Mouse (Mus musculus) kidney, embryonic 16.5 days (tissue): ENCODE measurements around the gene F830045P16Rik. TPM values are rescaled to one million over a fixed set of nuclear protein-coding genes. Genes with fewer than 3 reads are reported as not detected.

Experiments used
- ATAC-seq: fragments of 200-750 bp; cut with Nextera tagmentation; 2 replicates; pipeline ENCODE4 v1.8.0; 2017; ENCODE audit warnings: moderate TSS enrichment; ENCODE audit not compliant: low FRiP score, low TSS enrichment
- H3K27ac ChIP-seq: fragments of 300-500 bp; sonication (generic); 2 replicates; pipeline ENCODE4 v1.5.1; 2014; ENCODE audit warnings: low read length
- H3K27me3 ChIP-seq: fragments of 300-500 bp; sonication (generic); 2 replicates; pipeline ENCODE4 v1.6.1; 2014; ENCODE audit warnings: low read length, control low read depth, mixed read lengths; ENCODE audit not compliant: insufficient read depth
- H3K36me3 ChIP-seq: fragments of 300-500 bp; sonication (generic); 2 replicates; pipeline ENCODE4 v1.6.1; 2014; ENCODE audit warnings: low read length, control low read depth, mixed read lengths; ENCODE audit not compliant: insufficient read depth
- H3K4me1 ChIP-seq: fragments of 300-500 bp; sonication (generic); 2 replicates; pipeline ENCODE4 v1.6.1; 2014; ENCODE audit warnings: low read length, control low read depth, mixed read lengths; ENCODE audit not compliant: insufficient read depth
- H3K4me2 ChIP-seq: fragments of 300-500 bp; sonication (generic); replicated peaks from 2 replicates; pipeline ENCODE4 v1.6.1; 2014; ENCODE audit warnings: low read depth, low read length
- H3K4me3 ChIP-seq: fragments of 300-500 bp; sonication (generic); 2 replicates; pipeline ENCODE4 v1.5.1; 2014; ENCODE audit warnings: mild to moderate bottlenecking, low read length
- H3K9ac ChIP-seq: fragments of 300-500 bp; sonication (generic); replicated peaks from 2 replicates; pipeline ENCODE4 v1.6.1; 2014; ENCODE audit warnings: low read length
- H3K9me3 ChIP-seq: fragments of 300-500 bp; sonication (generic); 2 replicates; pipeline ENCODE4 v1.6.1; 2016; ENCODE audit warnings: low read length, control low read depth
- WGBS: fragments of 180-500 bp; shearing (Covaris S2); extraction: QIAGEN DNeasy Blood & Tissue Kit; methylation state at CpG from one replicate; pipeline ENCODE4 v1.1.7; 2014; 5-methylcytosine and 5-hydroxymethylcytosine counted together
- polyA plus RNA-seq: library from polyadenylated mRNA; unstranded; fragments of >200 nt; fragmentation: Nextera tagmentation; extraction: Ambion mirVana; gene quantifications from 2 replicates; pipeline ENCODE4 v1.2.1, GENCODE M21; 2015

Gene F830045P16Rik
- polyA plus RNA-seq, 1 experiment from 2014 or later = not detected

GRCm38 (mm10) chr2:129549537-129550135, 13.2 kb upstream of the F830045P16Rik start:
- Histone ChIP-seq H3K27me3 (no peaks in the 10 kb centered on the region), H3K9me3 (no peaks in the 10 kb centered on the region), H3K4me1 (no peaks in the 10 kb centered on the region), H3K9ac (no peak overlapping the region), H3K4me3 (no peak overlapping the region), H3K36me3 (no peaks in the 10 kb centered on the region), H3K27ac (no peak overlapping the region), H3K4me2 (no peak overlapping the region)
- WGBS = 39% methylated on average over 9 of the region's 9 CpGs
- no peak for ATAC-seq

GRCm38 (mm10) chr2:129546772-129547171, 10.4 kb upstream of the F830045P16Rik start:
- no peak overlapping the region for H3K4me2 ChIP-seq
- H3K9ac ChIP-seq = no peak overlapping the region
- no peaks in the 10 kb centered on the region for H3K4me1 ChIP-seq
- no peak for ATAC-seq
- no peak overlapping the region for H3K4me3 ChIP-seq
- WGBS = 40% methylated on average over 3 of the region's 3 CpGs
- no peaks in the 10 kb centered on the region for H3K36me3 ChIP-seq
- H3K27ac ChIP-seq = no peak overlapping the region
- H3K9me3 ChIP-seq = no peaks in the 10 kb centered on the region
- H3K27me3 ChIP-seq = no peaks in the 10 kb centered on the region

GRCm38 (mm10) chr2:129545596-129545995, 9.2 kb upstream of the F830045P16Rik start:
- Histone ChIP-seq H3K27ac (no peak overlapping the region), H3K27me3 (no peaks in the 10 kb centered on the region), H3K9ac (no peak overlapping the region), H3K4me3 (no peak overlapping the region), H3K4me1 (no peaks in the 10 kb centered on the region), H3K9me3 (no peaks in the 10 kb centered on the region), H3K4me2 (no peak overlapping the region), H3K36me3 (no peaks in the 10 kb centered on the region)
- ATAC-seq = no peak
- WGBS = 73% methylated on average over 7 of the region's 7 CpGs

- H3K27ac ChIP-seq = no peak overlapping the region
- WGBS = 89% methylated on average over 3 of the region's 3 CpGs
- H3K36me3 ChIP-seq = no peaks in the 10 kb centered on the region
- no peaks in the 10 kb centered on the region for H3K4me1 ChIP-seq
- no peaks in the 10 kb centered on the region for H3K27me3 ChIP-seq
- no peak overlapping the region for H3K9ac ChIP-seq
- H3K9me3 ChIP-seq = no peaks in the 10 kb centered on the region
- H3K4me3 ChIP-seq = no peak overlapping the region
- 0 out of 2 replicates have a peak, but pooled peaks have one; percentile 10 for ATAC-seq
- no peak overlapping the region for H3K4me2 ChIP-seq
Measured at GRCm38 (mm10) chr2:129544919-129545318, 8.5 kb upstream of the F830045P16Rik start.

GRCm38 (mm10) chr2:129544448-129544847, 8.0 kb upstream of the F830045P16Rik start:
- peak; percentile 77 for ATAC-seq
- no peaks in the 10 kb centered on the region for H3K36me3 ChIP-seq
- H3K27me3 ChIP-seq = no peaks in the 10 kb centered on the region
- H3K4me3 ChIP-seq = no peak overlapping the region
- 59% methylated on average over 4 of the region's 4 CpGs for WGBS
- no peak overlapping the region for H3K4me2 ChIP-seq
- H3K4me1 ChIP-seq = no peaks in the 10 kb centered on the region
- H3K9ac ChIP-seq = no peak overlapping the region
- no peak overlapping the region for H3K27ac ChIP-seq
- H3K9me3 ChIP-seq = no peaks in the 10 kb centered on the region

GRCm38 (mm10) chr2:129540036-129540435, 3.6 kb upstream of the F830045P16Rik start:
- ATAC-seq = no peak
- H3K4me1 ChIP-seq = peaks cover 17% of the 10 kb centered on the region
- no peak overlapping the region for H3K9ac ChIP-seq
- no peaks in the 10 kb centered on the region for H3K36me3 ChIP-seq
- no peak overlapping the region for H3K4me3 ChIP-seq
- no peak overlapping the region for H3K4me2 ChIP-seq
- 73% methylated on average over 3 of the region's 3 CpGs for WGBS
- H3K27ac ChIP-seq = no peak overlapping the region
- no peaks in the 10 kb centered on the region for H3K27me3 ChIP-seq
- no peaks in the 10 kb centered on the region for H3K9me3 ChIP-seq

GRCm38 (mm10) chr2:129539175-129539574, 2.8 kb upstream of the F830045P16Rik start:
- H3K4me3 ChIP-seq = no peak overlapping the region
- H3K27me3 ChIP-seq = no peaks in the 10 kb centered on the region
- H3K4me1 ChIP-seq = peaks cover 20% of the 10 kb centered on the region
- ATAC-seq = no peak
- no peaks in the 10 kb centered on the region for H3K9me3 ChIP-seq
- no peak overlapping the region for H3K4me2 ChIP-seq
- no peak overlapping the region for H3K27ac ChIP-seq
- no peaks in the 10 kb centered on the region for H3K36me3 ChIP-seq
- H3K9ac ChIP-seq = no peak overlapping the region
- 27% methylated on average over 4 of the region's 4 CpGs for WGBS

GRCm38 (mm10) chr2:129537926-129538325, 1.5 kb upstream of the F830045P16Rik start:
- WGBS = 66% methylated on average over 4 of the region's 4 CpGs
- Histone ChIP-seq H3K9me3 (no peaks in the 10 kb centered on the region), H3K27ac (no peak overlapping the region), H3K36me3 (no peaks in the 10 kb centered on the region), H3K9ac (no peak overlapping the region), H3K4me2 (no peak overlapping the region), H3K27me3 (no peaks in the 10 kb centered on the region), H3K4me1 (peaks cover 20% of the 10 kb centered on the region), H3K4me3 (no peak overlapping the region)
- no peak for ATAC-seq

GRCm38 (mm10) chr2:129537360-129537759, 958 bp upstream of the F830045P16Rik start:
- H3K4me2 ChIP-seq = no peak overlapping the region
- H3K27me3 ChIP-seq = no peaks in the 10 kb centered on the region
- no peaks in the 10 kb centered on the region for H3K9me3 ChIP-seq
- no peaks in the 10 kb centered on the region for H3K36me3 ChIP-seq
- no peak overlapping the region for H3K4me3 ChIP-seq
- H3K9ac ChIP-seq = no peak overlapping the region
- no peak overlapping the region for H3K27ac ChIP-seq
- WGBS = 41% methylated on average over 7 of the region's 7 CpGs
- H3K4me1 ChIP-seq = peaks cover 20% of the 10 kb centered on the region
- no peak for ATAC-seq

- Histone ChIP-seq H3K36me3 (no peaks in the 10 kb centered on the region), H3K27me3 (no peaks in the 10 kb centered on the region), H3K4me3 (no peak overlapping the region), H3K4me1 (peaks cover 20% of the 10 kb centered on the region), H3K27ac (no peak overlapping the region), H3K4me2 (no peak overlapping the region), H3K9me3 (no peaks in the 10 kb centered on the region), H3K9ac (no peak overlapping the region)
- 0 out of 2 replicates have a peak, but pooled peaks have one; percentile 18 for ATAC-seq
- WGBS = 61% methylated on average over 1 of the region's 1 CpGs
Measured at GRCm38 (mm10) chr2:129536926-129537325, 524 bp upstream of the F830045P16Rik start.
